Mouse (Mus musculus): ENCODE measurements at regions not wholly inside any gene's neighbourhood (a gene's known extent, or its start where the extent isn't known, plus 50 kb on each side); places are given as distances from the start of the nearest gene placed in this dataset.

DNA sequence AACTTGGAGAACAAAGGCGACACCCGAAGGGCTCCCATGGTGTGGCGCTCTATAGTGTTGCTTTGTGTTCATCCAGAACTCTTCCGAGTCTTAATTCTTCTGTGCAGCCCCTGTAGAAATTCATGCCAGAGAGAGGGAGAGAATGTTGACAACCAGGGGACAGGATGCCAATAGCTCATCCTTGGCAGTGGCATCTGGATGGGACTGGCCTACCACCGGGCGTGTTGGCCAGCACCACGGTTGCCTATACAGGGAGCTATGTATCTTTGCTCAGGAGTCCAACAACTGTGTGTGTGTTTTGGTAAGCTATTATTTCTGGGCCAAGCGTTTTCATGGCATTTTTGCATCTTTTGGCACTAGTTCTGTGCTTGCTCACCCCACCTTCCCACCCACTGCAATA lies 153.4 kb upstream of the Sox2 start:
- ATAC-seq (ENCODE audit: insufficient number of reproducible peaks, insufficient read depth, low FRiP score, low read depth) = no peak
- WGBS = 85% methylated on average over 8 of the region's 8 CpGs
- Histone ChIP-seq H3K4me1 (ENCODE audit: control insufficient read depth in 2 of 2, insufficient read depth in 2 of 2, low read length in 2 of 2) (no peaks in the 10 kb centered on the region), H3K9ac (ENCODE audit: low read length) (no peak overlapping the region), H3K36me3 (ENCODE audit: control insufficient read depth, insufficient read depth, low read length) (no peaks in the 10 kb centered on the region), H3K27me3 (ENCODE audit: control insufficient read depth, insufficient read depth, low read length) (no peaks in the 10 kb centered on the region), H3K27ac (replicated peaks in 1 of 2; ENCODE audit: control insufficient read depth in 1 of 2, insufficient read depth in 1 of 2, low read depth in 2 of 2, low read length in 2 of 2) (no peak overlapping the region), H3K4me2 (ENCODE audit: low read length) (no peak overlapping the region), H3K9me3 (ENCODE audit: control insufficient read depth, low read length) (no peaks in the 10 kb centered on the region), H3K4me3 (ENCODE audit: control insufficient read depth in 1 of 2, insufficient read depth in 1 of 2, low read depth in 1 of 2, low read length in 2 of 2) (no peak overlapping the region)

DNA sequence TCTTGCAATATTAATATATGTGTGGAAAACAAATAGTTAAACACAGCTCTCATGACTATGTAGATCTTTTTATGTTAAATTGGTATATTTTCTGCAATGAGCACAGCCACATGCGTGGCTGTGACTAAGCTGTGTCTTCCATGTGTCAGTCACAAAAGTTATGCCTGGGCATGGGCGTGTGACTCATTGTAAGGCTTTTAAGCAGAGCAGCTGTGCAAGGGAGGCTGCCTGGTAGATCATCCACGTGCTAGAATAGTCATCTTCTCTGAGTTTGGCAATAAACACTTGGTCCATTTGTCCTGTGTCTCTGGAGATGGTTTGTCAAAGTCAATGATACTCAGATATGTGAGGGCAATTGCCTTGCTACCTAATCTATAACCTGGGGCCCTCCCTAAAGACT lies 154.6 kb upstream of the Sox2 start:
- no peaks in the 10 kb centered on the region for H3K9me3 ChIP-seq (ENCODE audit: control insufficient read depth, low read length)
- no peak overlapping the region for H3K9ac ChIP-seq (ENCODE audit: low read length)
- H3K4me2 ChIP-seq (ENCODE audit: low read length) = no peak overlapping the region
- no peak overlapping the region for H3K4me3 ChIP-seq (ENCODE audit: control insufficient read depth in 1 of 2, insufficient read depth in 1 of 2, low read depth in 1 of 2, low read length in 2 of 2)
- ATAC-seq (ENCODE audit: insufficient number of reproducible peaks, insufficient read depth, low FRiP score, low read depth) = no peak
- H3K27me3 ChIP-seq (ENCODE audit: control insufficient read depth, insufficient read depth, low read length) = no peaks in the 10 kb centered on the region
- no peaks in the 10 kb centered on the region for H3K4me1 ChIP-seq (ENCODE audit: control insufficient read depth in 2 of 2, insufficient read depth in 2 of 2, low read length in 2 of 2)
- H3K27ac ChIP-seq (replicated peaks in 1 of 2; ENCODE audit: control insufficient read depth in 1 of 2, insufficient read depth in 1 of 2, low read depth in 2 of 2, low read length in 2 of 2) = no peak overlapping the region
- H3K36me3 ChIP-seq (ENCODE audit: control insufficient read depth, insufficient read depth, low read length) = no peaks in the 10 kb centered on the region
- 76% methylated on average over 3 of the region's 3 CpGs for WGBS

DNA sequence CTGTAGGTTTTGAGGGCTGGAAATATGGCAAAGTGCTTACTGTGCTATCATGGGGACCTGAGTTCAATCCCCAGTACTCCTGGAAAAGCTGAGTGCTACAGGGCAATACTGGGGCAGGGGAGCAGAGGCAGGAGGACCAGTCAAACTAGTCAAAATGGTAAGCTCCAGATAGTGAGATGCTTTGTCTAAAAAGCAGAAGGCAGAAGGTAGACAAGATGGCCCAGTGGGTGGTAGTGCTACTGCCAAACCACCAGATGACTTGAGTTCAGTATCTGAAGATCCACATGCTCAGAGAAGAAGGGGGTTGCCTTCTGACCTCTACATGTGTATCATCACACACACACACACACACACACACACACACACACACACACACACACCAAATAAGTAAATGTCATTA lies 156.3 kb upstream of the Sox2 start:
- no peak for ATAC-seq (ENCODE audit: insufficient number of reproducible peaks, insufficient read depth, low FRiP score, low read depth)
- Histone ChIP-seq H3K9ac (ENCODE audit: low read length) (no peak overlapping the region), H3K9me3 (ENCODE audit: control insufficient read depth, low read length) (no peaks in the 10 kb centered on the region), H3K27me3 (ENCODE audit: control insufficient read depth, insufficient read depth, low read length) (no peaks in the 10 kb centered on the region), H3K4me1 (ENCODE audit: control insufficient read depth in 2 of 2, insufficient read depth in 2 of 2, low read length in 2 of 2) (no peaks in the 10 kb centered on the region), H3K36me3 (ENCODE audit: control insufficient read depth, insufficient read depth, low read length) (no peaks in the 10 kb centered on the region), H3K27ac (replicated peaks in 1 of 2; ENCODE audit: control insufficient read depth in 1 of 2, insufficient read depth in 1 of 2, low read depth in 2 of 2, low read length in 2 of 2) (no peak overlapping the region), H3K4me2 (ENCODE audit: low read length) (no peak overlapping the region), H3K4me3 (ENCODE audit: control insufficient read depth in 1 of 2, insufficient read depth in 1 of 2, low read depth in 1 of 2, low read length in 2 of 2) (no peak overlapping the region)

DNA sequence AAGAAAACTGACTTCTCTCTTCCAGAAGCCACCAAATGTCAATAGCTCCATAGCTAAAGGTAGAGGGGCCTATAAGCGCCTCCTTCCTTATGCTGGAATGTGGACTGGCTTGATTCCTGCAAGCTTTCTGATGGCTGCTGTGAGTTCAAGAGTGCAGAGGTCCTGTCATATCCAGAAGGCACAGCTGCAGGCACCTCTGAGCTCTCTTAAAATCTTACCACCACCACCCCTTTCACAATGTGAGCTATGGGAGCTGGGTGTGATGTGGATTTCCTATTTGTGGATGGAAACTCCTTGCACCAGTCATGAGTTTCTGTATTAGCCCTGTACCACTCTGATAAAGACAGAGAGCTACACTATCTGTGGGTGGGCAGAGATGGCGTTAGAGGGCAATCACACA lies 161.2 kb upstream of the Sox2 start:
- no peak overlapping the region for H3K27ac ChIP-seq (replicated peaks in 1 of 2; ENCODE audit: control insufficient read depth in 1 of 2, insufficient read depth in 1 of 2, low read depth in 2 of 2, low read length in 2 of 2)
- WGBS = 76% methylated on average over 2 of the region's 2 CpGs

DNA sequence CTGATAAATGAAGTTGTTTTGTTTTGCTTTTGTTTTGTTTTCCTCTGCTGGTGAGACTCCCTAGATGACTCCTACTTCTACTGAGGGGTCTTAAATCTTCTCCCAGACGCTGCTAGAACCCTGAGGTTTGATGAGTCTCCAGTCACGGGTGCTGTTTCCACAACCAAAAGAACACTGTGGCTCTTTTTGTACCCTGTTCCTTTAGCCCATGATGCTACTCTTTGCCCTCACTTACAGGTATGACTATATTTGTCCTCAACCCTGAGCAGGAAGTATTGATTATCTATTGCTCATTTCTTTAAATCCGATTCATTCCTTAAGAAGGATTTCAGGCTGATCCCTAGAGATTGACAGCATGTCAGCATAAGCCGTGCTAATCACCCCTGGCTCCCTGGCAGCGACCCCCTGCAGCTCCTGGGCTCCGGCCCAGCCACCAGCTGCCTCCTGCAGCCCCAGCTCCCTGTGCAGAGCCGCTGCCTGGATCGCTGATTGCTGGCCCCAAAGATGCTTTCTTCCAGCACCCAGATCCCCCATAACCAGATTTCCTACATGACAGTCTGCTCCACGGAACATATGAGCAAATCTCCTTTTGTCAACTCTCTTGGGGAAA lies 163.7 kb upstream of the Sox2 start:
- H3K36me3 ChIP-seq (ENCODE audit: control insufficient read depth, insufficient read depth, low read length) = no peaks in the 10 kb centered on the region
- H3K4me2 ChIP-seq (ENCODE audit: low read length) = no peak overlapping the region
- no peak overlapping the region for H3K4me3 ChIP-seq (ENCODE audit: control insufficient read depth in 1 of 2, insufficient read depth in 1 of 2, low read depth in 1 of 2, low read length in 2 of 2)
- no peaks in the 10 kb centered on the region for H3K9me3 ChIP-seq (ENCODE audit: control insufficient read depth, low read length)
- 13% methylated on average over 9 of the region's 9 CpGs for WGBS
- no peak for ATAC-seq (ENCODE audit: insufficient number of reproducible peaks, insufficient read depth, low FRiP score, low read depth)
- no peaks in the 10 kb centered on the region; a peak in 2 of 4 replicates for H3K4me1 ChIP-seq (ENCODE audit: control insufficient read depth in 2 of 2, insufficient read depth in 2 of 2, low read length in 2 of 2)
- H3K9ac ChIP-seq (ENCODE audit: low read length) = no peak overlapping the region
- H3K27me3 ChIP-seq (ENCODE audit: control insufficient read depth, insufficient read depth, low read length) = no peaks in the 10 kb centered on the region
- no peak overlapping the region for H3K27ac ChIP-seq (replicated peaks in 1 of 2; ENCODE audit: control insufficient read depth in 1 of 2, insufficient read depth in 1 of 2, low read depth in 2 of 2, low read length in 2 of 2)

More for the DNA sequence above, 161.2 kb upstream of the Sox2 start:
- no peaks in the 10 kb centered on the region for H3K4me1 ChIP-seq (ENCODE audit: control insufficient read depth in 2 of 2, insufficient read depth in 2 of 2, low read length in 2 of 2)
- H3K36me3 ChIP-seq (ENCODE audit: control insufficient read depth, insufficient read depth, low read length) = no peaks in the 10 kb centered on the region
- no peak overlapping the region for H3K4me2 ChIP-seq (ENCODE audit: low read length)
- no peak overlapping the region for H3K9ac ChIP-seq (ENCODE audit: low read length)
- no peaks in the 10 kb centered on the region for H3K9me3 ChIP-seq (ENCODE audit: control insufficient read depth, low read length)
- no peak for ATAC-seq (ENCODE audit: insufficient number of reproducible peaks, insufficient read depth, low FRiP score, low read depth)
- no peaks in the 10 kb centered on the region for H3K27me3 ChIP-seq (ENCODE audit: control insufficient read depth, insufficient read depth, low read length)
- H3K4me3 ChIP-seq (ENCODE audit: control insufficient read depth in 1 of 2, insufficient read depth in 1 of 2, low read depth in 1 of 2, low read length in 2 of 2) = no peak overlapping the region

DNA sequence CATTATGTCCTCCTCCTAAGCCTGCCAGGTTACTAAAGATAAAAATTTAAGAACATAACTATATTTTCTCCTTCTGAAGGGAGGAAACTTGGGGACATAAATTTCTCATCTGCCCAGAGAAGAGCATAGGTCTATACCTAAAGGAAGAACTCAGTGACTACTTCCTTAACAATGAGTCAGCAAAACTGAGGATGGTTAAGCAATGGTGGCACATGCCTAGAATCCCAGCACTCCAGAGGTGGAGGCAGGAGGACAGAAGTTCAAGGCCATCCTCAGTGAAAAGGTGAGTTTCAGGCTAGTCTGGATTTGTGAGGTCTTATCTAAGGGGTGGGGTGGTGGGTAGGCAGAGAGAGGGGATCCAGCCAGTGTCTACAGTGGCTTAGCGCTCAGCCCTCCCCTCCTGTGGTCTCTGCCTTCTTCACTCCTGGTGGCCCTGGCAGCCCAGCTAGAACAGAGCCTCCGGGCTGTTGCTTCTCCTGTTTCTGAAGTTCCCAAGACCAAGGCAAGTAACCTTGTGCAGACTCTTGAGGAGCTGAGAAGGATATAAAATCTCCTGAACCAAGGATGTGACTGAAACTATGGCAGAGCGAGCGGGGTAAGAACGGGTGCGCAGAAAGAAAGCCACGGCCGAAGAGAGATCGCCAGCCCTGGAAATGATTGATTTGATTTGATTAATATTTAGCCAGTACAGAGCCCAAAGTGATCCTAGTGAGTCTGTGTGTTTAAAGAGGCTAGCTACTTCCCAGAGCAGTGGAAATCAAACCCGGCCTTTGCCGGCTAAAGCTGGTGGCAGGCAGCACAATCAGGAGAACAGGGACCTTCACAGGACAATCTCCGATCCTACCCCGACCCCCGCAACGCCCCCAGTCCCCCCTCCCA lies 164.6 kb upstream of the Sox2 start:
- Histone ChIP-seq H3K9me3 (ENCODE audit: control insufficient read depth, low read length) (no peaks in the 10 kb centered on the region), H3K36me3 (ENCODE audit: control insufficient read depth, insufficient read depth, low read length) (no peaks in the 10 kb centered on the region), H3K4me3 (ENCODE audit: control insufficient read depth in 1 of 2, insufficient read depth in 1 of 2, low read depth in 1 of 2, low read length in 2 of 2) (no peak overlapping the region), H3K4me2 (ENCODE audit: low read length) (no peak overlapping the region), H3K27me3 (ENCODE audit: control insufficient read depth, insufficient read depth, low read length) (no peaks in the 10 kb centered on the region), H3K27ac (replicated peaks in 1 of 2; ENCODE audit: control insufficient read depth in 1 of 2, insufficient read depth in 1 of 2, low read depth in 2 of 2, low read length in 2 of 2) (no peak overlapping the region), H3K9ac (ENCODE audit: low read length) (no peak overlapping the region), H3K4me1 (ENCODE audit: control insufficient read depth in 2 of 2, insufficient read depth in 2 of 2, low read length in 2 of 2) (no peaks in the 10 kb centered on the region; a peak in 2 of 4 replicates)
- WGBS = 48% methylated on average over 15 of the region's 15 CpGs
- no peak for ATAC-seq (ENCODE audit: insufficient number of reproducible peaks, insufficient read depth, low FRiP score, low read depth)

DNA sequence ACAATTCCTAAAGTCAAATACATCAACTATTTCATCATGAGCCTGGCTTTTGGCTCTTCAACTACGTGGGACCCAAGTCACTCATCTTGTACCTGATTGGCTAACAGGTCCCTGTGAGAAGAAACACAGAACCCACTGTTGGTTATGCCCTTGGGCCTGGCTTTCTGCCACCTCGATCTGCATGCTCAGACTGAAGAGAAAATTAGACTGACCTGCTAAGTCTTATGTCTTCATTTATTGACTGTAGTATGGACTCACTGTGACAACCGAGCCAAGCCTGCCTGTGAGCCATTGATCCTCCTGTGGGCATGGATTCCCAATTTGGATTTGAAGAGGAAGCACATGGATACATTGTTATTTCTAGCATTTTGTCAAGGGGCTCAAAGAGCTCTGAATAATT lies 166.3 kb upstream of the Sox2 start:
- H3K27me3 ChIP-seq (ENCODE audit: control insufficient read depth, insufficient read depth, low read length) = no peaks in the 10 kb centered on the region
- H3K9ac ChIP-seq (ENCODE audit: low read length) = no peak overlapping the region
- H3K9me3 ChIP-seq (ENCODE audit: control insufficient read depth, low read length) = no peaks in the 10 kb centered on the region
- H3K36me3 ChIP-seq (ENCODE audit: control insufficient read depth, insufficient read depth, low read length) = no peaks in the 10 kb centered on the region
- WGBS = 73% methylated on average over 3 of the region's 3 CpGs
- no peaks in the 10 kb centered on the region; a peak in 2 of 4 replicates for H3K4me1 ChIP-seq (ENCODE audit: control insufficient read depth in 2 of 2, insufficient read depth in 2 of 2, low read length in 2 of 2)
- ATAC-seq (ENCODE audit: insufficient number of reproducible peaks, insufficient read depth, low FRiP score, low read depth) = no peak
- H3K4me2 ChIP-seq (ENCODE audit: low read length) = no peak overlapping the region
- H3K27ac ChIP-seq (replicated peaks in 1 of 2; ENCODE audit: control insufficient read depth in 1 of 2, insufficient read depth in 1 of 2, low read depth in 2 of 2, low read length in 2 of 2) = no peak overlapping the region
- no peak overlapping the region for H3K4me3 ChIP-seq (ENCODE audit: control insufficient read depth in 1 of 2, insufficient read depth in 1 of 2, low read depth in 1 of 2, low read length in 2 of 2)

Data from heart, embryonic 14.5 days (tissue).